Mouse (Mus musculus): ENCODE data around the gene Mboat1.

Mboat1 gene

GRCm38 (mm10) chr13:30186456-30186855 lies 50.2 kb downstream of the Mboat1 start:
- no peak for DNase-seq

- DNase-seq, result no peak
Observed at GRCm38 (mm10) chr13:30192031-30192716, 55.9 kb downstream of the Mboat1 start.

- no peak for DNase-seq
Observed at GRCm38 (mm10) chr13:30193363-30193762, 57.1 kb downstream of the Mboat1 start.

GRCm38 (mm10) chr13:30194834-30195233 lies 58.5 kb downstream of the Mboat1 start:
- DNase-seq, result no peak

- DNase-seq, result no peak
Observed at GRCm38 (mm10) chr13:30196661-30197060, 60.4 kb downstream of the Mboat1 start.

GRCm38 (mm10) chr13:30198101-30198570 lies 61.8 kb downstream of the Mboat1 start:
- no peak for DNase-seq

- no peak for DNase-seq
Observed at GRCm38 (mm10) chr13:30199821-30200220, 63.5 kb downstream of the Mboat1 start.

GRCm38 (mm10) chr13:30200737-30201136 lies 64.4 kb downstream of the Mboat1 start:
- no peak for DNase-seq

- no peak for DNase-seq
Observed at GRCm38 (mm10) chr13:30203018-30203417, 66.7 kb downstream of the Mboat1 start.

GRCm38 (mm10) chr13:30208176-30208575 lies 71.9 kb downstream of the Mboat1 start:
- no peak for DNase-seq

GRCm38 (mm10) chr13:30213276-30213675 lies 77.0 kb downstream of the Mboat1 start:
- peak; percentile 42 for DNase-seq

- DNase-seq, result no peak
Observed at GRCm38 (mm10) chr13:30217588-30218371, 81.5 kb downstream of the Mboat1 start.

- DNase-seq, result no peak
Observed at GRCm38 (mm10) chr13:30219597-30219996, 83.3 kb downstream of the Mboat1 start.

- DNase-seq, result no peak
Observed at GRCm38 (mm10) chr13:30221316-30221715, 85.0 kb downstream of the Mboat1 start.

GRCm38 (mm10) chr13:30224114-30224513 lies 87.8 kb downstream of the Mboat1 start:
- DNase-seq, result no peak

- no peak for DNase-seq
Observed at GRCm38 (mm10) chr13:30224659-30225058, 88.4 kb downstream of the Mboat1 start.

GRCm38 (mm10) chr13:30228762-30229161 lies 92.5 kb downstream of the Mboat1 start:
- no peak for DNase-seq

GRCm38 (mm10) chr13:30229625-30230139 lies 93.4 kb downstream of the Mboat1 start:
- DNase-seq, result no peak

- peak; percentile 34 for DNase-seq
Observed at GRCm38 (mm10) chr13:30235056-30235750, 98.9 kb downstream of the Mboat1 start.

- DNase-seq, result no peak
Observed at GRCm38 (mm10) chr13:30239396-30239795, 103.1 kb downstream of the Mboat1 start.

GRCm38 (mm10) chr13:30245573-30245972 lies 109.3 kb downstream of the Mboat1 start:
- no peak for DNase-seq

GRCm38 (mm10) chr13:30250341-30250905 lies 114.1 kb downstream of the Mboat1 start:
- peak; percentile 26 for DNase-seq

GRCm38 (mm10) chr13:30251431-30251830 lies 115.1 kb downstream of the Mboat1 start:
- DNase-seq, result no peak

Measured in kidney, adult 11 months (tissue).